Mouse (Mus musculus) skeletal muscle tissue, postnatal 0 days (tissue): ENCODE measurements around the gene Tspan12. TPM values are rescaled to one million over a fixed set of nuclear protein-coding genes. Genes with fewer than 3 reads are reported as not detected.

ENCODE experiments used
- polyA plus RNA-seq: library from polyadenylated mRNA; unstranded; fragments of >200 nt; fragmentation: Nextera tagmentation; extraction: Ambion mirVana; gene quantifications from 2 replicates; pipeline ENCODE4 v1.2.1, GENCODE M21; 2015

Gene Tspan12
- 103 and 121 TPM in 2 replicates for polyA plus RNA-seq

GRCm38 (mm10) chr6:21852344-21852785 lies at the start of gene Tspan12:
Tspan12 (minus strand) TSS chr6:21852515.

Other genes with a start within 250 kb of the Tspan12 start
- gene Ing3, start 97.1 kb upstream of the Tspan12 start, polyA plus RNA-seq = 22.8 and 24.1 TPM in 2 replicates
- 6.9 and 7.1 TPM in 2 replicates for gene Cped1, start 133.4 kb upstream of the Tspan12 start, polyA plus RNA-seq